Mouse (Mus musculus): ENCODE data around the gene Vac14. TPM values are rescaled to one million over a fixed set of nuclear protein-coding genes. Genes with fewer than 3 reads are reported as not detected.

The Vac14 gene
- polyA plus RNA-seq, 1 experiment from 2014 or later, result 35.5 TPM

GRCm38 (mm10) chr8:110700561-110700960 lies 82.2 kb downstream of the Vac14 start:
- H3K4me1 ChIP-seq (ENCODE audit: control insufficient read depth, insufficient read depth, low read length), result peaks cover 2% of the 10 kb centered on the region; the same call in 1 of the 2 replicates
- ATAC-seq (ENCODE audit: insufficient read depth, low FRiP score, low TSS enrichment), result no peak
- 91% methylated on average over 2 of the region's 2 CpGs for WGBS
- H3K4me2 ChIP-seq (ENCODE audit: low read depth), result no peak overlapping the region
- DNase-seq (ENCODE audit: low spot score), result no peak
- H3K27me3 ChIP-seq (ENCODE audit: control insufficient read depth, insufficient read depth, low read length), result no peaks in the 10 kb centered on the region
- peaks cover 2% of the 10 kb centered on the region; the same call in 1 of the 2 replicates for H3K36me3 ChIP-seq (ENCODE audit: control insufficient read depth, insufficient read depth, low read length)
- H3K27ac ChIP-seq (ENCODE audit: low read depth, low read length), result no peak overlapping the region
- no peak overlapping the region for H3K4me3 ChIP-seq (ENCODE audit: low read depth, low read length)
- H3K9me3 ChIP-seq (ENCODE audit: control insufficient read depth, low read length), result no peaks in the 10 kb centered on the region
- no peak overlapping the region for H3K9ac ChIP-seq (ENCODE audit: low read length)

GRCm38 (mm10) chr8:110702636-110703459 lies 84.5 kb downstream of the Vac14 start:
- H3K27ac ChIP-seq (ENCODE audit: low read depth, low read length), result no peak overlapping the region
- DNase-seq (ENCODE audit: low spot score) (no peak), ATAC-seq (ENCODE audit: insufficient read depth, low FRiP score, low TSS enrichment) (no peak)
- H3K9me3 ChIP-seq (ENCODE audit: control insufficient read depth, low read length), result no peaks in the 10 kb centered on the region
- WGBS, result 53% methylated on average over 9 of the region's 9 CpGs
- no peak overlapping the region for H3K4me2 ChIP-seq (ENCODE audit: low read depth)
- H3K36me3 ChIP-seq (ENCODE audit: control insufficient read depth, insufficient read depth, low read length), result peaks cover 2% of the 10 kb centered on the region; the same call in 1 of the 2 replicates
- H3K4me1 ChIP-seq (ENCODE audit: control insufficient read depth, insufficient read depth, low read length), result peaks cover 2% of the 10 kb centered on the region; the same call in 1 of the 2 replicates
- H3K4me3 ChIP-seq (ENCODE audit: low read depth, low read length), result no peak overlapping the region
- H3K9ac ChIP-seq (ENCODE audit: low read length), result no peak overlapping the region
- H3K27me3 ChIP-seq (ENCODE audit: control insufficient read depth, insufficient read depth, low read length), result no peaks in the 10 kb centered on the region

- ATAC-seq (ENCODE audit: insufficient read depth, low FRiP score, low TSS enrichment), result no peak
- Histone ChIP-seq H3K4me3 (ENCODE audit: low read depth, low read length) (no peak overlapping the region), H3K36me3 (ENCODE audit: control insufficient read depth, insufficient read depth, low read length) (peaks cover 2% of the 10 kb centered on the region; the same call in 1 of the 2 replicates), H3K9me3 (ENCODE audit: control insufficient read depth, low read length) (no peaks in the 10 kb centered on the region), H3K9ac (ENCODE audit: low read length) (no peak overlapping the region), H3K27me3 (ENCODE audit: control insufficient read depth, insufficient read depth, low read length) (no peaks in the 10 kb centered on the region), H3K4me1 (ENCODE audit: control insufficient read depth, insufficient read depth, low read length) (peaks cover 2% of the 10 kb centered on the region; the same call in 1 of the 2 replicates), H3K27ac (ENCODE audit: low read depth, low read length) (no peak overlapping the region), H3K4me2 (ENCODE audit: low read depth) (no peak overlapping the region)
- WGBS, result 91% methylated on average over 9 of the region's 9 CpGs
- DNase-seq (ENCODE audit: low spot score), result no peak
Observed at GRCm38 (mm10) chr8:110703460-110704061, 85.2 kb downstream of the Vac14 start.

- no peak overlapping the region for H3K4me3 ChIP-seq (ENCODE audit: low read depth, low read length)
- H3K36me3 ChIP-seq (ENCODE audit: control insufficient read depth, insufficient read depth, low read length), result peaks cover 2% of the 10 kb centered on the region; the same call in 1 of the 2 replicates
- 89% methylated on average over 3 of the region's 3 CpGs for WGBS
- H3K27me3 ChIP-seq (ENCODE audit: control insufficient read depth, insufficient read depth, low read length), result no peaks in the 10 kb centered on the region
- H3K4me1 ChIP-seq (ENCODE audit: control insufficient read depth, insufficient read depth, low read length), result peaks cover 2% of the 10 kb centered on the region; the same call in 1 of the 2 replicates
- H3K9me3 ChIP-seq (ENCODE audit: control insufficient read depth, low read length), result no peaks in the 10 kb centered on the region
- H3K9ac ChIP-seq (ENCODE audit: low read length), result no peak overlapping the region
- DNase-seq (ENCODE audit: low spot score) (no peak), ATAC-seq (ENCODE audit: insufficient read depth, low FRiP score, low TSS enrichment) (no peak)
- no peak overlapping the region for H3K27ac ChIP-seq (ENCODE audit: low read depth, low read length)
- H3K4me2 ChIP-seq (ENCODE audit: low read depth), result no peak overlapping the region
Observed at GRCm38 (mm10) chr8:110704103-110704502, 85.7 kb downstream of the Vac14 start.

- peaks cover 2% of the 10 kb centered on the region; the same call in 1 of the 2 replicates for H3K4me1 ChIP-seq (ENCODE audit: control insufficient read depth, insufficient read depth, low read length)
- ATAC-seq (ENCODE audit: insufficient read depth, low FRiP score, low TSS enrichment), result no peak
- WGBS, result 76% methylated on average over 14 of the region's 14 CpGs
Observed at GRCm38 (mm10) chr8:110705391-110706287, 87.3 kb downstream of the Vac14 start.

GRCm38 (mm10) chr8:110706288-110706870 lies 88.0 kb downstream of the Vac14 start:
- Histone ChIP-seq H3K9ac (ENCODE audit: low read length) (no peak overlapping the region), H3K4me2 (ENCODE audit: low read depth) (no peak overlapping the region), H3K4me1 (ENCODE audit: control insufficient read depth, insufficient read depth, low read length) (peaks cover 2% of the 10 kb centered on the region; the same call in 1 of the 2 replicates), H3K36me3 (ENCODE audit: control insufficient read depth, insufficient read depth, low read length) (no peaks in the 10 kb centered on the region; the same call in 1 of the 2 replicates), H3K27ac (ENCODE audit: low read depth, low read length) (no peak overlapping the region), H3K9me3 (ENCODE audit: control insufficient read depth, low read length) (no peaks in the 10 kb centered on the region), H3K27me3 (ENCODE audit: control insufficient read depth, insufficient read depth, low read length) (no peaks in the 10 kb centered on the region), H3K4me3 (ENCODE audit: low read depth, low read length) (no peak overlapping the region)
- ATAC-seq (ENCODE audit: insufficient read depth, low FRiP score, low TSS enrichment) (no peak), DNase-seq (ENCODE audit: low spot score) (no peak)
- WGBS, result 97% methylated on average over 3 of the region's 3 CpGs

More at GRCm38 (mm10) chr8:110705391-110706287, 87.3 kb downstream of the Vac14 start:
- Histone ChIP-seq H3K9ac (ENCODE audit: low read length) (no peak overlapping the region), H3K27me3 (ENCODE audit: control insufficient read depth, insufficient read depth, low read length) (no peaks in the 10 kb centered on the region), H3K27ac (ENCODE audit: low read depth, low read length) (no peak overlapping the region), H3K4me2 (ENCODE audit: low read depth) (no peak overlapping the region), H3K36me3 (ENCODE audit: control insufficient read depth, insufficient read depth, low read length) (no peaks in the 10 kb centered on the region; the same call in 1 of the 2 replicates), H3K4me3 (ENCODE audit: low read depth, low read length) (no peak overlapping the region), H3K9me3 (ENCODE audit: control insufficient read depth, low read length) (no peaks in the 10 kb centered on the region)
- DNase-seq (ENCODE audit: low spot score), result no peak

- H3K4me3 ChIP-seq (ENCODE audit: low read depth, low read length), result no peak overlapping the region
- H3K4me2 ChIP-seq (ENCODE audit: low read depth), result no peak overlapping the region
- WGBS, result 84% methylated on average over 11 of the region's 11 CpGs
- H3K36me3 ChIP-seq (ENCODE audit: control insufficient read depth, insufficient read depth, low read length), result no peaks in the 10 kb centered on the region; the same call in 1 of the 2 replicates
- no peaks in the 10 kb centered on the region for H3K27me3 ChIP-seq (ENCODE audit: control insufficient read depth, insufficient read depth, low read length)
- ATAC-seq (ENCODE audit: insufficient read depth, low FRiP score, low TSS enrichment) (no peak), DNase-seq (ENCODE audit: low spot score) (no peak)
- no peaks in the 10 kb centered on the region for H3K4me1 ChIP-seq (ENCODE audit: control insufficient read depth, insufficient read depth, low read length)
- no peak overlapping the region for H3K9ac ChIP-seq (ENCODE audit: low read length)
- H3K9me3 ChIP-seq (ENCODE audit: control insufficient read depth, low read length), result no peaks in the 10 kb centered on the region
- no peak overlapping the region for H3K27ac ChIP-seq (ENCODE audit: low read depth, low read length)
Observed at GRCm38 (mm10) chr8:110708429-110708828, 90.0 kb downstream of the Vac14 start.

GRCm38 (mm10) chr8:110710593-110710992 lies 92.2 kb downstream of the Vac14 start:
- 59% methylated on average over 3 of the region's 3 CpGs for WGBS

More at GRCm38 (mm10) chr8:110710593-110710992, 92.2 kb downstream of the Vac14 start:
- DNase-seq (ENCODE audit: low spot score) (no peak), ATAC-seq (ENCODE audit: insufficient read depth, low FRiP score, low TSS enrichment) (no peak)
- no peaks in the 10 kb centered on the region for H3K4me1 ChIP-seq (ENCODE audit: control insufficient read depth, insufficient read depth, low read length)
- H3K36me3 ChIP-seq (ENCODE audit: control insufficient read depth, insufficient read depth, low read length), result no peaks in the 10 kb centered on the region; the same call in 1 of the 2 replicates
- H3K4me2 ChIP-seq (ENCODE audit: low read depth), result no peak overlapping the region
- no peaks in the 10 kb centered on the region for H3K9me3 ChIP-seq (ENCODE audit: control insufficient read depth, low read length)
- no peak overlapping the region for H3K9ac ChIP-seq (ENCODE audit: low read length)
- no peak overlapping the region for H3K27ac ChIP-seq (ENCODE audit: low read depth, low read length)
- H3K27me3 ChIP-seq (ENCODE audit: control insufficient read depth, insufficient read depth, low read length), result no peaks in the 10 kb centered on the region
- H3K4me3 ChIP-seq (ENCODE audit: low read depth, low read length), result no peak overlapping the region

All from neural tube, embryonic 11.5 days (tissue).